Mouse (Mus musculus) ZHBTc4 (cell line): ENCODE measurements around the gene Ror2.

Source experiments
- DNase-seq: peaks from one replicate; pipeline ENCODE4 v3.0.0-alpha.2; 2011; ENCODE audit warnings: low read depth, low spot score

Ror2 gene

DNA sequence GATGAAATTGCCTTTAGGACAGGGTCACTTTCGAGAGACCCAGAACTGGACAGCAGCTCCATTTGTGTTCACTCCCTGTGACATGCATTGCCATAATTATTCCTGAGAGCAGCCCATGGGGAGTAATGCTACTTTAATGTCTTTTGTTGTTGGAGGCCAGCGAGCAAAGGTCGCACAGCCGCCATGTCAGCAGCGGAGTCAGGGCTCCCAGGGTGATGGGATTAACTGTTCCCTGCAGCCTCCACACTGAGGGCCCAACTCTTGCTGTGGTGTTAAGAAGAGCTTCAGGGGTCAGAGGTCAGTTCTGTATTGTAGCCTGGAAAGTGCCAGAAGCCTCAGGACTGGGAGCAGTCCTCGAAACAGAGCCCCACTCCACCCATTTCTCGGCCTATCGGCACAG, 217.5 kb downstream of the Ror2 start:
- DNase-seq, result no peak

DNA sequence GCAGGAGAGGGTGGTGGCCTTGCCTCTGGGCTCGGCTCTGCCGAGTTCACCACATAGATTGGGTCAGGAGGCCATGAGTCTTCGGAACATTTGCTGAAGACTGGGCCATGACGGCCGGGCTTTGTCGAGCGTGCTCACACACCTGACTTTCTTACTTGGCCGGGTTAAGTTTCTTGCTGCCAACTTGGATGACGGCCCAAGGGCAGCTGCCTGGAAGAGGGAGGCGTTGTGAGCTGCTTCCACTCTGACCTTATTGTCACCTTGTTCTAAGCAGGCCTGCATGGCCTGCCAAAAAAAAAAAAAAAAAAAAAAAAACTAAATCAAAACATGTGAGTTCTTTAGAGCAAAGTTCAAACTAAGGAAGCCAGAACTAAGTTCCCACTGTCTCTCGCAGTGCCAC, 218.0 kb downstream of the Ror2 start:
- DNase-seq, result no peak

DNA sequence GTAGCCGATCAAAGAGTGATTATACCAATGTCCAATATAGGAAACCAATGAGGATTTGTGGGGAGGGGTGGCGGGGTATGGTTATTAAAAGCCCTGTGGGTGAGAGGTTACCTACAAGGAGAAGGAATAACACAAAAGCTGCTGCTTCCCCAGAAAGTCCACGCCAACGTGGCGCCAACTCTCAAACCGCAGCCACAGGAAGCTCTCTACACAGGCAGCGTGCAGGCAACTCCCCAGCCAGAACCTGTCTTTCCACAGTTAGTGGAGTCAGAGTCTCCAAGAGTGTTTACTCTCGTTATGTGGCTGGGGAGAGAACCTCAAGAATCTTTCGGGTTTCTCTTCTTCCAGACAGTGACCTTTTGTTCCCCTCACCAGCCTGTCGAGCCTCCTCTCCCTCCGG, 220.8 kb downstream of the Ror2 start:
- DNase-seq, result no peak

DNA sequence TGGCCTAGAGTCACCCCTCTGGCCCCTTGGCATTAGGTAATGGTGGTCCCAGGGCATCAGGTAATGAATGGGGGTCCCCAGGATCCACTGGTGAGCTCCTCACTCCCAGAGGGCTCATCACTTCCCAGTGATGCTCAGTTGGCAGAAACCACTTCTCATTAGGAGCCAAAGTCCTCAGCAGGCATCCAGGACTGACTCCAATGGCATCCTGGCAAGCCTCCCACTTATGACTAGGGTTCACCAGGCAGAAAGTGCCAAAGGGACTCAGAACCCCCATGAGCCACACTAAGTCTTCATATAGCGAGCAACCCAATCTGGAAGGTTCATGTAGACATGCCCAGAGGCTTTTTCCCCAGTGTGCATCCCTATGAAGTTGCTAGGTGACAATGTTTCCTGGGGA, 221.2 kb downstream of the Ror2 start:
- no peak for DNase-seq
